Mouse (Mus musculus) spleen, adult 2 months (tissue): ENCODE results near the gene Bex6.

ENCODE experiments used
- CTCF ChIP-seq: fragments of 200-500 bp; IDR thresholded peaks from 2 replicates; pipeline ENCODE4 v1.5.1; 2011; ENCODE audit warnings: mild to moderate bottlenecking, inconsistent platforms; ENCODE audit not compliant: insufficient read depth, insufficient read length, insufficient replicate concordance; ENCODE audit errors: extremely low read depth
- POLR2A ChIP-seq: fragments of 200-500 bp; IDR thresholded peaks from 2 replicates; pipeline ENCODE4 v1.6.1; 2011; ENCODE audit warnings: low read depth, low read length, inconsistent platforms

GRCm38 (mm10) chr16:32201004-32201325 is 21.3 kb downstream of the Bex6 start:
- TF ChIP-seq CTCF (no peak), POLR2A (no peak)
